Mouse (Mus musculus) layer of hippocampus, adult 2 months (tissue): ENCODE measurements at regions not wholly inside any gene's neighbourhood (a gene's known extent, or its start where the extent isn't known, plus 50 kb on each side); places are given as distances from the start of the nearest gene placed in this dataset.

Experiments
- DNase-seq, 2 experiments: peaks; one replicate each; pipeline ENCODE4 v3.0.0; 2022; ENCODE audit warnings: low spot score in 2 of 2
- H3K27ac ChIP-seq: fragments of 200-600 bp; 2 replicates; pipeline ENCODE4 v1.8.1; 2022
- H3K4me3 ChIP-seq: fragments of 200-600 bp; 2 replicates; pipeline ENCODE4 v1.8.1; 2022; ENCODE audit warnings: mild to moderate bottlenecking
- CTCF ChIP-seq: fragments of 200-600 bp; conservative IDR thresholded peaks from 2 replicates; pipeline ENCODE4 v1.8.1; 2022; ENCODE audit warnings: antibody characterized with exemption, mild to moderate bottlenecking, moderate library complexity

GRCm38 (mm10) chr19:28778386-28778785 lies 56.5 kb upstream of the Slc1a1 start:
- TF ChIP-seq CTCF: no peak

GRCm38 (mm10) chr19:28781971-28782370 lies 52.9 kb upstream of the Slc1a1 start:
- TF ChIP-seq CTCF: no peak
- Histone ChIP-seq H3K4me3 (no peak overlapping the region), H3K27ac (no peak overlapping the region)
- DNase-seq: no peak

More at GRCm38 (mm10) chr19:28778386-28778785, 56.5 kb upstream of the Slc1a1 start:
- DNase-seq: no peak
- Histone ChIP-seq H3K27ac (no peak overlapping the region), H3K4me3 (no peak overlapping the region)
